Mouse (Mus musculus) heart, adult 11 months (tissue): ENCODE results near the gene Pde4d.

Experiments
- DNase-seq: peaks from one replicate; pipeline ENCODE4 v3.0.0; 2022

Gene Pde4d

GRCm38 (mm10) chr13:109205541-109205940 is 755.8 kb downstream of the Pde4d start:
- DNase-seq: peak; percentile 61

- DNase-seq: peak; percentile 85
These were observed 758.9 kb downstream of the Pde4d start for GRCm38 (mm10) chr13:109208607-109209006.

DNA sequence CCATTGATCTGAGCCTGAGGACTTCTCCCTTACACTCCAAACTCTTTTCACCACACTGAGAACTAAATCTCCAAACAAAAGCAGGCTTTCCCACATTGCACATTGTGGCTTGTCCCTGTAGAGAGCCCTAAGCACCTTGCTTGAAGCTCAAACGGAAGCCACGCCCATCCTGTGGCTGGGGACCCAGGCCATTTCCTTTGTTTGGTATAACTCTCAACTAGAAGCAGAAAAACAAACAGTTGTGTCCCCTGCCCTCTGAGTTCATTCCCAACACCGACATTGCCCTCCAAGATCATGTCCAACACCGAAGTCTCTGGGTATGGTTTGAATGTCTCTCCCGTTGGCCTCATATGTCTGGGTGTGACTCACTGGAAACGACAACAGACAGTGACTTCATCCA is 759.7 kb downstream of the Pde4d start:
- peak; percentile 94 for DNase-seq

DNA sequence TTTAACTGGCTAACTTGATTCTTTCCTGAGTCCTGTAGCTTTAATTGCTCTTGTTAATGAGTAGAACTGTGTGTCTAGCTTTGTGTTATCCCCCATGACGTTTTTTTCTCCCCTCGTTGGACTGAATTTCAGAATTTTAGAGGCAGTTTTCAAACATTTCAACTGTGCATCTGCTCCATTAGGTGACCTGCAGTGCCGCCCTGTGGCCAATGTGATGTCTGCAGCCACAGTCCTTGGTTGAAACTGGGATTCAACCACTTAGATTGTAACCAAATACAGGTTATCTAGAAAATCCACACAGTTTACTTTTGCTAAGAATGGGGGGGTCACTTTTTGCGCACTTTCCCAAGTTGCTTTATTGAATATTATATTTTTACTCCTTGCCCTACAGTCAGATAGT is 760.7 kb downstream of the Pde4d start:
- DNase-seq: peak; percentile 90

GRCm38 (mm10) chr13:109211471-109211870 is 761.7 kb downstream of the Pde4d start:
- peak; percentile 82 for DNase-seq

DNA sequence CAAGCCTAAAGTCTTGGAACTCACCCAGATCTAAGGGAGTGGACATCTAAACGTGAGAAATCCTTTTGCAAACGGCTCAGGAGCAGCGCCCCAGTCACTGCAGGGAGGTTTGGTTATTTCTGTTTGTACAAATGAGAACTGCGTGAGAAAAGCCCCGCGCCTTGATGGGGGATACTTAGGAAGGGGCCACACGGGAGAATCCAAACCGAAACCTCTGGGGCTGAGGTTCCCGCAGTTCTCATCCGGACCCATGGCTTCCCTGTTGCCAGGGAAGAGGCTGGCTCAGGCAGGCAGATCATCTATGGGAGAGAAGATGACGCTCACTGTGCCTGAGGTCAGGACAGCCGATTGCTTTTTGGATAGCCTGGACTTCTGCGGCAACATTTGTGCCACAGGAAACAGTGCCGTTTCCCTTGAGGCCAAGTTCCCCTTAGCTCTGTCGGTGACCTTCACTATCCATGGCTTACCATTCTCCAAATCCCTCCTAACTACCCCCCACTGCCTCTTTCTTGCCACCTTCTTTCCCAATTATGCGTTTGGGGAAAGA is 762.3 kb downstream of the Pde4d start:
- DNase-seq: peak; percentile 91

DNA sequence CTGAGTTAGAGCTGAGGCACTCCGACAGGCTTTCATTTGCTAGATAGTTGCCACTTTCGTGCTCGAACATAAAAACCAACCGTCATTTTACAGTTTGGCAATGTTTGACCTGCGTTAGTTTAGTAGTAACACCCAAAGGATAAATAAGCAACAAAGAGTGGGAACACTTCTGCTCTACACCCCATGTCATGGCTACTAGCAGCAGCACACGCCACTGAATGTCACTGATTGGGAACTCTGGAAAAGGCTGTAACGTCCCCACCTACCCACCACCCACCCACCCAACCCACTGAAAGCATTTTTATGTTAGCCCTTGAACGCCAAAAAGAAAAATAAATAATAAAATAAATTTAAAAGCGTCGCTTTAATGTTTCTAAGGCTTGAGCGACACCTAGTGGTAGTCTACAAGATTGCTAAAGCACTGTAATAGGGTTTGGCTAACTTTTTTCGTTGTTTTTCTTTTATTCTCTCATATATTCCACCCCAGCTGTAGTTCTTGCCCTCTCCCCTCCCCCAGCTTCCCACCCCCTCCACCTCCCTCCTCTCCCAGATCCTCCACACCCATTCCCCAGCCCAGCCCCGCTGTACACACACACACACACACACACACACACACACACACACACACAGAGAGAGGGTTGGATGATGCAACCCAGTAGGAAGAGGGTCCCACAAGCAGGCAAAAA is 763.2 kb downstream of the Pde4d start:
- DNase-seq: peak; percentile 72

- no peak for DNase-seq
These were observed 769.4 kb downstream of the Pde4d start for GRCm38 (mm10) chr13:109219019-109219725.

DNA sequence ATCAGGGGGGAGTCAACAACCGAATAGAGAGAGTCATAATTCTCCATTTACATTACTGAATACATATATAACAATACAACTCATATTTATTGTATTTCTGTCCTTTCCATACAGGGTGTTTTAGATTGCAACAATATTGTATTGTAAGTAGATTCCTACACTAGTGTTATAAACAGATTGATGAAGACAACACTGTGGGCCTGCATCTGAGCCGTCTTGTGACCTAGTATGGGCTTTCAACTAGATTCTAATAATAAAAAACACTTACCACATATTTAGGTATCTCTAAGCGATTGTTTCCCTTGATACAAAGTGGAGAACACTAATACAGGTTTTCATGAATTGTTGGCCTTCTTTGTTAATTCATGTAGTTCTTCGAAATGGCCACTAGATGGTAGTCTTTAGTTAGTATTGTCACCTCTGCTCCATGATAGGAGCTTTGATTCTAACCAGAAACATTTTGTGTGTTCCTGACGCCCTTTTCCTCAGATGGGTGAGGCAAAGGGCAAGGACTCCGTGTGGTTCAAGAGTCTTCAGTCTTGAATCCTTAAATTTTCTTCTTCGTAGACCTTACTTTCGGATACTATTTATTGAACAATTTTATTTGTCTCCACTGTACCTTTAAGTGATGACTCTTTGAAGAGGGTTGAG is 779.3 kb downstream of the Pde4d start:
- DNase-seq: peak; percentile 55

DNA sequence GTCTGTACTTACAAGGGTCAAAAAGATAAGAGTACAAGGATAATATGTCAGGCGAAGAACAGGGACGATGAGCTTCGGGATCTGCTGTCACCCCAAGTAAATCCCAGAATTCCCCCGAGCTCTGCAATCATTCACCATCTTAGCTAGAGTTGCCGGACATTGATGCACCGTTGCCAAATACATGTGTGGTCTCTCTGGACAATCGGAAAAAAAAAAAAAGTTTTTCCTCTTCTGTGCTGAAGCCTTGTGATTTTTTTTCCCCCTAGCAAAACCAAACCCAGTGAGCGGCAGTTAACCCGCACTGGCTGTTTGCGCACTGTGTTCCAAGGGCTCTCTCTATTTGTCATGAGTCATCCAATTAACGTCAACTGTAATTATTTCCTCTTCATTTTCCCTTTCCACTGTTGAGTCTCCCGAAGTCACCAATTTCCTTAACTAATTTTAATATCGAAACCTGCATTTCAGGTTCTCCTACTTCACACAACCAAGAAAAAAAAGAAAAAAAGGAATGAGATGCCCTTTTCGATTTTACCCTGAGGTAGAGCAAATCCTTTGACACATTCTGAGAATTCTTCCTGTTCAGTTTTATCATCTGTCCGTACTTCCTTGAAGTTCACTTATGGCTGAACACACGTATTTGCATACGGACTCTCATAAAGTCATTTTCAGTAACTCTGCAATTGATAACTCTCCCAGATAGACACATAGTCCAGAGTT is 780.0 kb downstream of the Pde4d start:
- peak; percentile 83 for DNase-seq

- DNase-seq: peak; percentile 84
These were observed 780.7 kb downstream of the Pde4d start for GRCm38 (mm10) chr13:109230335-109230987.

DNA sequence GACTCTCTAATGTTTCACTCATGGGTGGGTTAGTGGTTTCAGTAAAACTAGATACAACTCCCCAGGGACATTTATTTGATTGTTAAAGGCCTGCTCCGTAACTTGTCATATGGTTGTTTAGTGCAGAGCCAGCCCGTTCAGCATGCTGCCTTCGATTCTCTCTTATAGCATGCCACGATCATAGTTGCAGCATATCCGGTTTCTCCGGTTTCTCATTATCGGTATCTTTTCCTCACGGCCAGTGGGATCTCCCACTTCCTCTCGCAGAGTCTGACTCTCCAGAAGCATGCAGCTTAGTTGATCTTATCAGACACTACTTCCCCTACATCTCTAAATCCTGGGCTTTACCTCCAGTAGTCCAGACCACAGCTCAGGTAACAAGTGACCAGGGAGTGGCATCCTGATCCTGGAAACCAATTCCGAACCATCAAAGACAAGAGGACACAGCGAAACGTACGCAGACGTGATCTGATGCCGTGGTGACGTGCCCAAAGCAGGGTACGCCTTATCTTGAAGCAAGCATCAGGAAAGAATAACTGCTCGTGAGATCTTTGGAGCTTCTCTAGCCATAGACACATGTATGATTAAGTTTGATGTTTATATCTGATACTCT is 782.2 kb downstream of the Pde4d start:
- peak; percentile 83 for DNase-seq

GRCm38 (mm10) chr13:109232531-109232930 is 782.8 kb downstream of the Pde4d start:
- DNase-seq: peak; percentile 67

DNA sequence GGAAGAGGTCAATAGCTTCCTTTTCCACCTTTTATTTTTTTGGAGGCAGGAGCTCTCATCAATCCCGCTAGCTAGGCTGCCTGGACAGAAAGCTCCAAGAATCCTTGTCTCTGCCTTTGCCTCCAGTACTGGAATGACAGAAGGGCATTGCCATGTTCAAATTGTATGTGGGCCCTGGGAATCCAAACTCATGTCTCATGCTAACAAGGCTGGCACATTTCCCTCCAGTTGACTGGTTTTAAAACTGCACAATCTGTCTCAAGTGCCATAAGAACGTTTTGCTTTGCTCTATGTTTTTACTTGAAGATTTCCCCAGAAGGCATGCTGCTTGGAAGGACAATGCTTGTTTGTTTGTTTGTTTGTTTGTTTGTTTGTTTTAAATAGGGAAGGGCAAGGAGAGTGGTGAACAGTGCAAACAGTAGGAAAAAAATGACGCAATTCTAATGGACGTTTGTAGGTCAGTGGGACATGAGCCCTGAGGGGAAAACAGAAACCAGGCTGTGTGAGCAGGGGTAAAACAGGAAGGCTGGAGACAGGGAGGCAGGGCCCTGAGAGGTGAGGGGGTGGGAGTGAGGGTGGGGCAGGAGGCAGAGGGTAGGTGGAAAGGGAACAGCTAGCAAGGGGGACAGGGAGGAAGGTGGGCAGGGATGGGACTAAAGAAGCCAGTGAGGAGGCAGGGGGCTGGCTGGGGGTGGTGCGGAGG is 784.3 kb downstream of the Pde4d start:
- peak; percentile 68 for DNase-seq

DNA sequence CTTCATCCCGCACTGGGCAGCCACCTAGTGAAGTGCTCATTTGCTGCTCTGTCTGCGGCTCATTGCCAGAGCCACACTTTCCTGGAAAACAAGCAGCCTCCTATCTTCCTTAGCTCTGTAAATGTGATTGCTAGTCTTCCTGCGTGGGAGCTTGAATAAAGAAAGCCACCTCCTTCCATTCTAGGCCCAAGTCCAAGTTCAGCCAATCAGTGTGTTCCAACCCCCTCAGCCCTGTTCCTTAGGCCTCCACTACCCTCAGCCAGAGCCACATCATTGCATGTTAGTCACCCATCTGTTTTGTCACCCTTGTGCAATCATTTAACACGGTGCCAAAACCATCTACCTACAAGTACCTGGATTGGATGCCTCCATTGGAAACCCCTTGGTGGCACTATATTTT is 786.3 kb downstream of the Pde4d start:
- peak; percentile 90 for DNase-seq

- DNase-seq: peak; percentile 33
These were observed 788.9 kb downstream of the Pde4d start for GRCm38 (mm10) chr13:109238670-109239069.

GRCm38 (mm10) chr13:109239296-109239695 is 789.5 kb downstream of the Pde4d start:
- DNase-seq: peak; percentile 97

- peak; percentile 14 for DNase-seq
These were observed 792.8 kb downstream of the Pde4d start for GRCm38 (mm10) chr13:109242456-109243050.

DNA sequence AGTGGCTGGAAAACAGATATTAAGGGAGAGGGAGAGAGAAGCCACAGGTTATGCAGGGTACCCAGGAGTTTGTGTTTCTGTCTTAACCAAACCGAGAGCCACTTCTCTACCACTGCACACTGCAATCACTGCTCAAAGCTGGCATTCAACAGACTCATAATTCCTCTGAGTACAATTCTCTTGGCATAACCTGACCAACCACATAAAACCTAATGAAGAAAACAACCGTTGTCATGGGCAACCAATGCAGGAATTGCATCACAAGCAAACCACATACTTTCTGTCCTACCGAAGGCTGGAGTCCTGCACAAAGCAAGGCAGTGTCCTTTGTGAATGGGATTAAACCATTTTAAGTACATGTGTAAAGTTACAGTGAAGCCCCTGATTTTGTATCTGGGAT is 793.4 kb downstream of the Pde4d start:
- DNase-seq: peak; percentile 74

- no peak for DNase-seq
These were observed 797.3 kb downstream of the Pde4d start for GRCm38 (mm10) chr13:109247061-109247460.

DNA sequence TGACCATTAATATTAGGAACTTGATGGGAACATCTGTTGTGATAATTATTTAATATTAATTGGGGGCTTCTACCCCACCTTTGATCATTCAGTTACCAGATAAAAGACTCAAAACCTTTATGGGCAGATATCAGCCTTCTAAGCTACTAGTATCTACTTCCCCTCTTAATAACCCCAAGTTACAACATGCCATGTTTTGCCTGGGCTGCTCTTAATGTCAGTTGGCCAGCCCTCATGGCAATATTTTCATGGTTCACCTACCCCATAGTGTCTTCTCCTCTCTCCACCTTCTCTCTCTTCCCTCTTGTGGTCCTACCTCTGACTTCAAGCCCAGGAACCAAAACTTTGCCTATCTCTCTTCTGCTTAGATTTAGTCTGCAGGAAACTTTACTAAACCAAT is 799.6 kb downstream of the Pde4d start:
- DNase-seq: no peak
